Mouse (Mus musculus): Measurements from ENCODE around the gene 1700025C18Rik.

DNA sequence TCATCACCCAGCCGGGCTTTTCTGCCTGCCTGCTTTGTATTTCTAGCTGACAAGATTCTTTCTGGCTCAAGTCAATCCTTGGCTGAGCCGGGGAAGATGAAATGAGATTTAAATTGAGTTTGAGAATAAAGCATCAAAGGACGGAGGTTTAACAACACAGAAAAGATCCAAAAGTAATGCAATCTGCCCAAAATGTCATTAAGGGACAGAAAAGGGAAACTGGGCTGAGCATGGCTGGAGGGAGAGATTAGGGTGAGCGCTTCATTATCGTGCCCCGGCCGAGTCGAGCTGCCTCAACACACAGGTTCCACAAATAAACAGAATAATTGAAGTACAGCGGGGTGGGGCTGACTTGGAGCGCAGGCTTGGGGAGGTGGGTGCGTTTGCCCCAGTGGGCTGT, 39.0 kb downstream of the 1700025C18Rik start:
- TF ChIP-seq CTCF (IDR thresholded peaks at IDR 0.05) (no peak), POLR2A (IDR thresholded peaks at IDR 0.05; ENCODE audit: insufficient read depth, low read depth, low read length) (no peak), EP300 (IDR thresholded peaks at IDR 0.05; ENCODE audit: insufficient read depth, low read depth, low read length) (no peak)
